Mouse (Mus musculus) adrenal gland, adult (tissue): Measurements from ENCODE around the gene Hs3st3a1.

ENCODE experiments used
- DNase-seq, 2 experiments: peaks; one replicate each; pipeline ENCODE4 v3.0.0; 2022 to 2023; ENCODE audit warnings: low spot score in 1 of 2; ENCODE audit not compliant: inconsistent age in 2 of 2

Gene Hs3st3a1

DNA sequence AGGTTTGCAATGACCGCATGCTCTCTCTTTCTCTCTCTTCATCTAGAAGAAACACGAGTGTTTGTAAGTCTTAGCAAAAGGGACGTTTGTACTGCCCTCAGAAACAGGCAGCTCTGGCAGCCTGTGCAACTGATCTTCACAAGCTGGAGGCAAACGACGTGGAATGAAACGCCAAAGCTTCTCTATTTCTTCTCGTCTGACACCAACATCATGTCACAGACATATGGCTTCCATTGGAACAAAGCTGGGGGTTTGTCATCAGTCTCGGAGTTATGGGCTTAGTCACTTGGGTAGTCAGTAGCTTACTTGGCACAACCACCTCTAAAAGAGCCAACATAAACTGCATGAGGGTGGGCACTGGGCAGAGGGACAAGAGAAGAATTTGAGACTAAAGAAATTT is 114.8 kb downstream of the Hs3st3a1 start:
- DNase-seq: no peak

DNA sequence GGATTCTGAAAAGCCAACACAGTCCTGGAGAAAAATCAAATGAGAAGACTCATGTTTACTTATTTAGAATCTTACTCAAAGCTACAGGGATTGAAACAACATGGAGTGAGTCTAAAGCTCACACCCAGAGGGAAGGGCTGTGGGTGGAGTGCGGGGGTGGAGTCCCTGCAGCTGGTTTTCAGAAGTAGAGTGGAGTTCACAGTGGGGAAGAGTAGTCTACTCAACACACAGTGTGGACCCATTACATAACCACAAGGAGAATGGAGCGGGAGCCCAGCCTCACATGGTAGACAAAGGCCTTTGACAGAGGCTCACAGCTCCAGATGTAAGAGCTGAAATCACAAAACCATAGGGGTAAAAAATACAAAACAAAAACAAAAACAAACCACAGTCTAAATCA is 123.2 kb downstream of the Hs3st3a1 start:
- DNase-seq: no peak

DNA sequence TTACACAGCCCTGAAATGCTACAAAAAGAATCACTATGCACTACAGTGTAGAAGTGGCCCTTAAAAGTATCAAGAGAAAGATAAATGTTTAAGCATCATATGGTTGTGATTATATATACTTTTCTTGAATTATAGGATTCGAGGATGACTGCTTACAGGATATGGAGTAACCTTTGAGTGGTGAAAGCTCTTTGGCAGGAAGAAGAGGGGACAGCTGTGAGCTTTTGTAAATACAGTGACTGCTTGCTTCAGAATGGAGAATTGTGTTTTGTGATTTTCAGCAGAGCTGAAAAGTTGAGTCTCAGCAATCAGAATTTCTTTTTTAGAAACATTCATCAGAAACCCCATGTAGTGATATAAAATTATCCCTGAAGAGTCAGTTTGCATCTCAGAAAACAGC is 124.3 kb downstream of the Hs3st3a1 start:
- no peak for DNase-seq

DNA sequence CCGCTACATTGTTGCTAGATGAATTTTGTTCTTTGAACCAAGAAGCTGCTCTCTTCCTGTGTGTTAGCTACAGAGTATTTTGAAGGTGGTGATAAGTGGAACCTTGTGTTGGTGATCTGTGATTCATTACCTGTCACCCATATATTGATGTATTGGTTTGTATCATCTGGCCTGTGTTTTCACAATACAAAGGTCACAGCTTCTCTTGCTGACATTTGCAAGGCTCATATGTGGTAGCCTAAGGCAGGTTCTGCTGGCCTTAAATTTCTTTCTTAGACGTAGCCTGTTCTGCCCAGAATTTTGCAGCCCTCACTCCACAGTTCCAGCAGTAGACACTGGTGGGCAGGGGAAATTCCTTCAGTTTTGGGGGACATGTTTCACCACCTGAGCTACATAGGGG is 125.3 kb downstream of the Hs3st3a1 start:
- DNase-seq: peak in 1 of 2 experiments; percentile 53

DNA sequence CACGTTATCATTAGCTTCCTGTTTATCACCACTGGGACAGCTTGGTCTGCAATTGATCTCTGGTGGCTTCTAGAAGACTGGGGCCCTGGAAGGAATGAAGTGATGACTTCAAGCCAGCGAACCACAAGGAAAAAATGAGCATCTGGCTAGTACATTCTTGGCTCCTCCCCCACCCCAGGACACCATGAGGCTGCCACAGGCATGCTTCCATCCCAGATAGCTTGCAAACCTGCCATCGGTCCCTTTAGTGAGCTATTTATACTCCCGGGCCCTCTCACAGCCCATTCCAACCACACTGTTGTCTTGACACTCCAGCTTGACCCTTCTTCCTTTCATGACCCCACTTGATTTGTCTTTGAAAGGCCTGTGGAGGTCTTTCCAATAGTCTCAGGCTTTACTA is 127.6 kb downstream of the Hs3st3a1 start:
- DNase-seq: no peak
